Mouse (Mus musculus) brain, embryonic 14.5 days (tissue): ENCODE results near the gene Drap1.

Experiments used
- CTCF ChIP-seq: fragments of 200-500 bp; IDR thresholded peaks from 2 replicates; pipeline ENCODE4 v1.5.1; 2012; ENCODE audit warnings: inconsistent platforms, mild to moderate bottlenecking, moderate library complexity, borderline replicate concordance; ENCODE audit not compliant: insufficient read depth, insufficient read length; ENCODE audit errors: extremely low read depth
- POLR2A ChIP-seq: fragments of 200-500 bp; IDR thresholded peaks from 2 replicates; pipeline ENCODE4 v1.6.1; 2012; ENCODE audit warnings: mild to moderate bottlenecking, inconsistent platforms, borderline replicate concordance; ENCODE audit not compliant: poor library complexity, insufficient read depth, insufficient read length, severe bottlenecking; ENCODE audit errors: extremely low read depth

DNA sequence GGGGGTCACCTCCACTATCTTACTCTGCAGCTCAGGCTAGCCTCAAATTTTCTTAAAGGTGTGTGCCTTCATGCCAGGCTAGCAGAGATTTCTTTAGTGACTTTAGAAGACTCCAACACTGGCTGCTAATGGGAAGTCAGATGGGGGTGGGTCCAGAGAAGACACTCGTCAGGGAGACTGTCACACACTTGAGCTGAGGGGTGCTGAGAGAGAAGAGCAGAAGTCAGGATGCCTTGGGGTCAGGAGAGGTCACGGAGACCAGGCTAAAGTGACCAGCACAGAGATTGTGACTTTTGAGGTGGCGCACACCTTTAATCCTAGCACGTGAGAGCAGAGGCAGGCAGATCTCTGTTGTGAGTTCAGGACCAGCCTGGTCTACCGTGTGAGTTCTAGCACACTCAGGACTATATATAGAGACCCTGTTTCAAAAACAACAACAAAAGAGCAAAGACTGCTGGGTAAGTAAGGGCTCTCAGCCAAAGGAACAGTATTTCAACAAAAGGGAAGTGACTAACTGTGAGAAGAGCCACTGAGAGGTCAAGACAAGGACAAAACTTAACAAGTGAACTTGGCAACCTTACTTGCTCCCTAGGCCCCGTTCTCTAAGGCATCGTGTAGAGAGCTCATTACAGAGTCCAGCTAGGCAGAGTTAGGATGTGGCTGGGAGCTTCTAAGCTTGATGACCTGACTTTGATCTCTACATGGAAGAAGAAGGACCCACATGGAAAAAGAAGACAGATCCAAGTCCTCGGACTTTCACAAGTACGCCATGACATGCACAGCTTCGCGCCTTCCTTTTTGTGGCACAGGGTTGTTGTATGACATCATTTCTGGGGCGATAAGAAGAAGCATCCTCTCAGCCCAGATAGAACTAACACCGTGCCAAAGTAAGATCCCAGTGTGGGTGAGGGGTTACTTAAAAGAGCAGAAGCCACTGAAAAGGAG lies 16.4 kb downstream of the Drap1 start:
- TF ChIP-seq CTCF (no peak), POLR2A (no peak)
